ENCODE assay signal across 13 mouse cellular contexts in genomic region chr6:33738857-33739291, GRCm38 (mm10).
DNase-seq lines count a peak whose midpoint lies in the region; ATAC-seq lines count a peak whose summit lies in the region.
"Had no signal": no experiment of that assay in that cellular context is flagged by ENCODE, and none has a peak within 500 bp of the region (broad histone marks: within the 10 kb centered on the region; RNA-seq: fewer than 3 reads in every experiment).

No protein-coding gene starts in this region.

- DNase-seq in forebrain, embryonic 11.5 days (ENCODE audit: low spot score): peak; percentile 56
- peak; percentile 54 for DNase-seq in hindbrain, embryonic 14.5 days (ENCODE audit: low spot score)
- DNase-seq in midbrain, embryonic 14.5 days: peak; percentile 74
- DNase-seq in gastrocnemius, postnatal 4 days (ENCODE audit: low spot score in 2 of 2): no peak
- no peak for DNase-seq in testis, postnatal 14 days (ENCODE audit: low spot score)
- DNase-seq in frontal cortex, postnatal 14 days (ENCODE audit: low spot score in 2 of 2): no peak
- DNase-seq: adrenal gland, adult 8-10 months; cerebellum, adult 9-11 months; left cerebral cortex, postnatal 4 days; lung, embryonic 14.5 days; right cerebral cortex, postnatal 25 days had no signal

- no peak overlapping the region for H3K4me2 ChIP-seq in forebrain, embryonic 11.5 days (ENCODE audit: low read depth, low read length, severe bottlenecking)
- peak overlapping the region; percentile 12; the same call in 1 of the 2 replicates for H3K4me2 ChIP-seq in hindbrain, embryonic 14.5 days (replicated peaks)
- no peak overlapping the region for H3K4me2 ChIP-seq in midbrain, embryonic 14.5 days (ENCODE audit: low read length)
- H3K4me2 ChIP-seq: lung, embryonic 14.5 days had no signal

- peak; percentile 65; the same call in 1 of the 2 replicates for ATAC-seq in forebrain, embryonic 11.5 days (replicated peaks; ENCODE audit: low FRiP score)
- ATAC-seq in hindbrain, embryonic 14.5 days (ENCODE audit: low FRiP score): peak; percentile 48; the same call in 1 of the 2 replicates
- ATAC-seq in midbrain, embryonic 14.5 days (ENCODE audit: low FRiP score, low TSS enrichment): peak; percentile 53; the same call in 1 of the 2 replicates
- no peak for ATAC-seq in megakaryocyte-erythroid progenitor cell, adult 5-6 weeks (replicated peaks; ENCODE audit: low FRiP score, low TSS enrichment, poor library complexity, severe bottlenecking)
- ATAC-seq: inflammation-experienced regulatory T-cells, adult 6 months had no signal

- 15% methylated on average over 3 of the region's 3 CpGs for WGBS in forebrain, embryonic 11.5 days
- 17% methylated on average over 3 of the region's 3 CpGs for WGBS in hindbrain, embryonic 14.5 days
- 3% methylated on average over 3 of the region's 3 CpGs for whole genome bisulfite sequencing in midbrain, embryonic 14.5 days

- H3K27ac ChIP-seq in forebrain, embryonic 11.5 days (ENCODE audit: low read depth, low read length): peak overlapping the region; percentile 55
- peak overlapping the region; percentile 88 for H3K27ac ChIP-seq in hindbrain, embryonic 14.5 days
- H3K27ac ChIP-seq in midbrain, embryonic 14.5 days (replicated peaks; ENCODE audit: low read depth, low read length): peak overlapping the region; percentile 75

- no peak overlapping the region for H3K9ac ChIP-seq in forebrain, embryonic 11.5 days (ENCODE audit: low read length)
- H3K9ac ChIP-seq in hindbrain, embryonic 14.5 days: peak overlapping the region; percentile 39; the same call in 1 of the 2 replicates
- H3K9ac ChIP-seq in midbrain, embryonic 14.5 days (replicated peaks; ENCODE audit: low read length): no peak overlapping the region
- H3K9ac ChIP-seq: lung, embryonic 14.5 days had no signal

- H3K4me3 ChIP-seq in forebrain, embryonic 11.5 days (ENCODE audit: low read depth, low read length): no peak overlapping the region
- H3K4me3 ChIP-seq in hindbrain, embryonic 14.5 days (replicated peaks; ENCODE audit: low read length): no peak overlapping the region
- no peak overlapping the region for H3K4me3 ChIP-seq in midbrain, embryonic 14.5 days (replicated peaks; ENCODE audit: low read depth, low read length)

- no peaks in the 10 kb centered on the region for H3K27me3 ChIP-seq in forebrain, embryonic 11.5 days (ENCODE audit: control insufficient read depth, insufficient read depth, low read length)
- no peaks in the 10 kb centered on the region for H3K27me3 ChIP-seq in hindbrain, embryonic 14.5 days (ENCODE audit: control insufficient read depth, insufficient read depth, low read length)
- no peaks in the 10 kb centered on the region for H3K27me3 ChIP-seq in midbrain, embryonic 14.5 days (ENCODE audit: control insufficient read depth, insufficient read depth, low read length)

- H3K4me1 ChIP-seq in forebrain, embryonic 11.5 days (replicated peaks; ENCODE audit: control insufficient read depth, insufficient read depth, low read length): peaks cover 9% of the 10 kb centered on the region
- H3K4me1 ChIP-seq in hindbrain, embryonic 14.5 days (replicated peaks; ENCODE audit: control insufficient read depth, insufficient read depth, low read length): peaks cover 16% of the 10 kb centered on the region
- peaks cover 11% of the 10 kb centered on the region for H3K4me1 ChIP-seq in midbrain, embryonic 14.5 days (ENCODE audit: control insufficient read depth, insufficient read depth, low read length)

- H3K36me3 ChIP-seq in forebrain, embryonic 11.5 days (ENCODE audit: control insufficient read depth, insufficient read depth, low read length): no peaks in the 10 kb centered on the region
- H3K36me3 ChIP-seq in hindbrain, embryonic 14.5 days (replicated peaks; ENCODE audit: control insufficient read depth, insufficient read depth): no peaks in the 10 kb centered on the region
- H3K36me3 ChIP-seq in midbrain, embryonic 14.5 days (ENCODE audit: control insufficient read depth, insufficient read depth, low read length): no peaks in the 10 kb centered on the region

- peaks cover 4% of the 10 kb centered on the region; the same call in 1 of the 2 replicates for H3K9me3 ChIP-seq in forebrain, embryonic 11.5 days (ENCODE audit: control insufficient read depth, low read length)
- H3K9me3 ChIP-seq in hindbrain, embryonic 14.5 days (ENCODE audit: control insufficient read depth, low read length): peaks cover 18% of the 10 kb centered on the region; the same call in 1 of the 2 replicates
- H3K9me3 ChIP-seq in midbrain, embryonic 14.5 days (ENCODE audit: control insufficient read depth, low read length): peaks cover 5% of the 10 kb centered on the region

Comparison
In these comparisons a context has a peak if more than half of its experiments do, and no peak if none do; other contexts are left out.
1. DNase-seq: peak in forebrain, embryonic 11.5 days (single experiment), hindbrain, embryonic 14.5 days (single experiment) and midbrain, embryonic 14.5 days (single experiment); none in gastrocnemius, postnatal 4 days (0 of 2), testis, postnatal 14 days (single experiment) and frontal cortex, postnatal 14 days (0 of 2).
2. Peak in every context shown above with its lines, with median percentiles within 50 percentile points of each other: H3K27ac ChIP-seq.